Mouse (Mus musculus): Measurements from ENCODE around the gene Gm17654.
"Not testable (repeated sequence)": the region's sequence is repeated elsewhere in the genome, so short reads cannot be mapped to it uniquely, and the experiment has no call there.

DNA sequence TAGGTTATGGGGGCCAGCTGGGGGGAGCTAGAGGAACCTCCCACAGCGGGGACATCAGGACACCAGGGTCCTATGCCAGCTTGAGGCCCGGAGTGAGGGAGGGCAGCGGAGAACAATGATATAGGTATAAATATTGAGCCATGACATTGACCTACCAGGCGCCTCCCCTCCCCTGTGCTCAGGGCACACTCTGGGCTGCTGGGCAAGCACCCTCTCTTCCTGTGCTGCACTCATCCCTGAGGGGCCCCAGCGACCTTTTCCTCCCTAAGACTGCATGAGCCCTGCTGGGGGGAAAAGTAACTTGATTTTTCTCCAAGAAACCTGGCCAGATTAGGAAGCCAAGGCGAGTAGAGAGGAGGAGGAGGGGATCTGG lies 46.9 kb downstream of the Gm17654 start:
- TF ChIP-seq CTCF, EP300 (IDR thresholded peaks at IDR 0.05): not testable (repeated sequence)

Measured in lung, postnatal 0 days (tissue).